Mouse (Mus musculus) megakaryocyte, embryonic 14.5 days (primary cell): ENCODE data around the gene Exosc1.

ENCODE experiments used
- FLI1 ChIP-seq: IDR thresholded peaks from 2 replicates; pipeline ENCODE4 v1.6.1; 2012; ENCODE audit warnings: low read length, inconsistent platforms, mixed read lengths
- GATA1 ChIP-seq: IDR thresholded peaks from 3 replicates; pipeline ENCODE4 v1.6.1; 2012; ENCODE audit warnings: mixed read lengths, low read length, inconsistent platforms, borderline replicate concordance

GRCm38 (mm10) chr19:41900495-41901090, 32.6 kb downstream of the Exosc1 start:
- no peak for TF ChIP-seq GATA1
- TF ChIP-seq FLI1: no peak
